Mouse (Mus musculus) myocyte (in vitro differentiated cells): ENCODE results near the gene Draxin. TPM values are rescaled to one million over a fixed set of nuclear protein-coding genes. Genes with fewer than 3 reads are reported as not detected.
"Not testable (repeated sequence)": the region's sequence is repeated elsewhere in the genome, so short reads cannot be mapped to it uniquely, and the experiment has no call there.

Experiments
- H3K27me3 ChIP-seq: one replicate; pipeline ENCODE4 v1.6.1; 2011; ENCODE audit not compliant: control insufficient read depth, insufficient read depth, insufficient read length
- H3K36me3 ChIP-seq: one replicate; pipeline ENCODE4 v1.6.1; 2011; ENCODE audit not compliant: control insufficient read depth, insufficient read depth
- H3K4me2 ChIP-seq: one replicate; pipeline ENCODE4 v1.6.1; 2011; ENCODE audit warnings: low read depth, control low read depth
- H3K4me3 ChIP-seq: one replicate; pipeline ENCODE4 v1.5.1; 2011; ENCODE audit warnings: mild to moderate bottlenecking, control low read depth, moderate library complexity
- H3K79me2 ChIP-seq: one replicate; pipeline ENCODE4 v1.6.1; 2011; ENCODE audit not compliant: control insufficient read depth, insufficient read depth
- H3ac ChIP-seq: one replicate; pipeline ENCODE4 v1.6.1; 2011; ENCODE audit not compliant: control insufficient read depth, insufficient read length
- E2F4 ChIP-seq: IDR thresholded peaks from one replicate; pipeline ENCODE4 v1.6.1; 2011; ENCODE audit warnings: mild to moderate bottlenecking, control low read depth, moderate library complexity; ENCODE audit not compliant: insufficient read depth
- MAX ChIP-seq: IDR thresholded peaks from one replicate; pipeline ENCODE4 v1.6.1; 2011; ENCODE audit warnings: low read depth, mild to moderate bottlenecking, control low read depth
- MYOD1 ChIP-seq, 3 experiments: IDR thresholded peaks; one replicate each; pipeline ENCODE4 v1.6.1; 2011; ENCODE audit warnings: control low read depth in 2 of 3, low read depth in 2 of 3, mild to moderate bottlenecking in 2 of 3, moderate library complexity in 1 of 3; ENCODE audit not compliant: insufficient read length in 2 of 3, control insufficient read depth in 1 of 3
- POLR2A ChIP-seq: IDR thresholded peaks from one replicate; pipeline ENCODE4 v1.6.1; 2011; ENCODE audit warnings: low read depth, mild to moderate bottlenecking, control low read depth, moderate library complexity; ENCODE audit not compliant: insufficient read length
- REST ChIP-seq: IDR thresholded peaks from one replicate; pipeline ENCODE4 v1.6.1; 2011; ENCODE audit warnings: mild to moderate bottlenecking, control low read depth, moderate library complexity; ENCODE audit not compliant: insufficient read depth, insufficient read length
- SRF ChIP-seq: IDR thresholded peaks from one replicate; pipeline ENCODE4 v1.6.1; 2011; ENCODE audit warnings: low read depth; ENCODE audit not compliant: control insufficient read depth, insufficient read length
- TCF3 ChIP-seq: IDR thresholded peaks from one replicate; pipeline ENCODE4 v1.6.1; 2011; ENCODE audit warnings: low read depth, control low read depth; ENCODE audit not compliant: insufficient read length
- USF1 ChIP-seq: IDR thresholded peaks from one replicate; pipeline ENCODE4 v1.6.1; 2011; ENCODE audit warnings: low read depth, mild to moderate bottlenecking, control low read depth, moderate library complexity
- polyA plus RNA-seq: library from polyadenylated mRNA; unstranded; fragments of >200 nt; fragmentation: generic; extraction: Trizol; gene quantifications from one replicate; pipeline ENCODE4 v1.2.1, GENCODE M21; 2012; ENCODE audit warnings: missing spikeins

Draxin gene
- polyA plus RNA-seq, 1 experiment = 0.04 TPM

DNA sequence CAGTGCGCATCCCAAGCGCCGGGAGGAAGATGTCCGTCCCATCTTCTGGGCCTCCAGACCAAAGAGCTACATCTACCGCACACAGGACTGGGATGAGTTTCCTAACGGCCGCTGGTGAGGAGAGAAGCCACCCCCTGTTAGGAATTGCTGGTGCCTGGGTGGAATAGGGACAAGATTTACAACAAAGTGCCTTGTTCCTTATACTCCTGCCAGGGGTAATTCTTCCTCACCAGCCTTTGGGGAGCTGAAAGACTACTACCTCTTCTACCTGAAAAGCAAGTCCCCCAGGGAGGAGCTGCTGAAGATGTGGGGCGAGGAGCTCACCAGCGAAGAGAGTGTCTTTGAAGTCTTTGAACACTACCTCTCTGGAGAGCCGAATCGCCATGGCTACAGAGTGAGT lies 78.6 kb downstream of the Draxin start:
- Histone ChIP-seq H3K4me3 (no peak overlapping the region), H3K36me3 (peaks cover 45% of the 10 kb centered on the region), H3K79me2 (no peaks in the 10 kb centered on the region), H3K4me2 (no peak overlapping the region), H3K27me3 (no peaks in the 10 kb centered on the region), H3ac (no peak overlapping the region)
- no peak for TF ChIP-seq MYOD1 (IDR thresholded peaks at IDR 0.05; ENCODE audit: control insufficient read depth in 1 of 3, insufficient read length in 2 of 3, low read depth in 2 of 3)
- no peak for TF ChIP-seq REST

DNA sequence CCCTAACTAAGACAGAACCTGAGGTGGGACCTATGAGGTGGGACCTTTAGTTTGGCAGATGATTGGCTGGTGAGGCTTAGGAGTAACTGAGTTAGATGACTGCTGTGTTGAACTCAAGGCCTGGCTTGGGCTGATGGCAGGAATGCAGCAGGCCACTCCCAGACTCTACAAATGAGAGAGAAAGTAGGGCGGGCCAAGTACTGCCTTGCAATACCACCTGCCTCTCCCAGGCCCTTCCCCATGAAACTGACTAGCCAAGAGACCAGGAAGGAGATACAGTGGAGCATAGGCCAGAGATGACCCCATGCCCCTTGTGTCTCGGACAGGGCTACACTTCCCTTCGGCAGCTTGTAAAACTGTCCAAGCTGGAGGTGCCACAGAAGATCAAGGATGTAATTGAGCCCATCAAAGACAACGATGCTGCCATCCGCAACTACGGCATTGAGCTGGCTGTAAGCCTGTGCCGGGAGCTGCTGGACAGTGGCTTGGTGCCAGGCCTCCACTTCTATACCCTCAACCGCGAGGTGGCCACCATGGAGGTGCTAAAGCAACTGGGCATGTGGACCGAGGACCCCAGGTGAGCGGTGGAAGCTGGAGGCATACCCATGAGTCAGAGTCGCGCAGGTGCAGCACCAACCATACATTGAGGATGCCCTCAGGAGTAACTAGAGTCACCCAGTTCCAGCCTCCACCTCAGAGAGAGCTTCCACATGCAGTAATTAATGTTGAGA lies 79.3 kb downstream of the Draxin start:
- no peak overlapping the region for H3K4me2 ChIP-seq
- no peaks in the 10 kb centered on the region for H3K79me2 ChIP-seq
- TF ChIP-seq E2F4 = no peak
- TF ChIP-seq MAX = no peak
- no peak for TF ChIP-seq TCF3
- TF ChIP-seq SRF = no peak
- no peak for TF ChIP-seq REST
- TF ChIP-seq POLR2A = no peak
- no peak for TF ChIP-seq MYOD1 (IDR thresholded peaks at IDR 0.05; ENCODE audit: control insufficient read depth in 1 of 3, insufficient read length in 2 of 3, low read depth in 2 of 3)
- no peak for TF ChIP-seq USF1
- H3K4me3 ChIP-seq = no peak overlapping the region
- no peaks in the 10 kb centered on the region for H3K27me3 ChIP-seq
- peaks cover 45% of the 10 kb centered on the region for H3K36me3 ChIP-seq
- no peak overlapping the region for H3ac ChIP-seq

DNA sequence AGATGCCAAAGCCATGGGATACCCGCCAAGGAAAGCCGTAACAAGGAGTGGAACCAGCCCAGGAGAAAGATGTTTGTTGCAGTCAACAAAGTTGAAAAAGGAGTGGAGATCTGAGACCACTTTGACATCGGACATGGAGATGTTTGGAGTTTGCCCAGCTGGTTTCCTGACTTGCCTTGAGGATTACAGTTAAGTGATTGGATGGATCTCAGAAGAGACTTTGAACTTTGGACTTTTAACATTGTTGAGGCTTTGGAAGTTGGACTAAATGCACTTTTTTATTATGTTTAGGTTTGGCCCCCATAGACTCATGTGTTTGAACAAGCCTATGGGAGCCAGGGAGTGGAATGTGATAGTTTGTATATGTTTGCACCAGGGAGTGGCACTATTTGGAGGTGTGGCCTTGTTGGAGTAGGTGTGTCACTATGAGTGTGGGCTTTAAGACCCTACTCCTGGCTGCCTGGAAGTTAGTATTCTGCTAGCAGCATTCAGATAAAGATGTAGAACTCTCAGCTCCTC lies 80.0 kb downstream of the Draxin start:
- not testable (repeated sequence) for H3K4me3 ChIP-seq, H3K27me3 ChIP-seq, H3ac ChIP-seq, H3K79me2 ChIP-seq, H3K4me2 ChIP-seq
- peaks cover 46% of the 10 kb centered on the region for H3K36me3 ChIP-seq

Other genes with a start within 250 kb of the Draxin start
- gene Mfn2, start 226.0 kb downstream of the Draxin start, polyA plus RNA-seq = 75.8 TPM
- gene Plod1, start 193.9 kb downstream of the Draxin start, polyA plus RNA-seq = 77.2 TPM
- 49.9 TPM for gene 2510039O18Rik, start 189.8 kb downstream of the Draxin start, polyA plus RNA-seq
- gene Nppb, start 144.9 kb downstream of the Draxin start, polyA plus RNA-seq = 0.26 TPM
- not detected for gene Nppa, start 130.0 kb downstream of the Draxin start, polyA plus RNA-seq
- 19.6 TPM for gene Clcn6, start 91.9 kb downstream of the Draxin start, polyA plus RNA-seq
- 31.8 TPM for gene Mthfr, start 91.6 kb downstream of the Draxin start, polyA plus RNA-seq
- gene Agtrap, start 42.7 kb downstream of the Draxin start, polyA plus RNA-seq = 10.9 TPM
- gene Mad2l2, start 314 bp downstream of the Draxin start, polyA plus RNA-seq = 31.0 TPM
- 89.7 TPM for gene Fbxo6, start 21.4 kb upstream of the Draxin start, polyA plus RNA-seq
- 3.1 TPM for gene Fbxo44, start 29.8 kb upstream of the Draxin start, polyA plus RNA-seq
- 0.85 TPM for gene Fbxo2, start 29.9 kb upstream of the Draxin start, polyA plus RNA-seq
- 0.01 TPM for gene Disp3, start 157.3 kb upstream of the Draxin start, polyA plus RNA-seq